Mouse (Mus musculus) forebrain, embryonic 14.5 days (tissue): ENCODE measurements around the gene Prkd3. TPM values are rescaled to one million over a fixed set of nuclear protein-coding genes. Genes with fewer than 3 reads are reported as not detected.

ENCODE experiments used
- ATAC-seq: fragments of 200-750 bp; cut with Nextera tagmentation; 2 replicates; pipeline ENCODE4 v1.8.0; 2017; ENCODE audit warnings: mild to moderate bottlenecking, moderate library complexity
- DNase-seq: peaks from one replicate; pipeline ENCODE4 v3.0.0-alpha.2; 2015; ENCODE audit warnings: low spot score
- H3K27ac ChIP-seq: fragments of 300-500 bp; sonication (generic); 2 replicates; pipeline ENCODE4 v1.5.1; 2014; ENCODE audit warnings: low read depth, mild to moderate bottlenecking, control low read depth, low read length, moderate library complexity
- H3K27me3 ChIP-seq: fragments of 300-500 bp; sonication (generic); replicated peaks from 2 replicates; pipeline ENCODE4 v1.6.1; 2014; ENCODE audit warnings: low read length, control low read depth, mixed read lengths; ENCODE audit not compliant: control insufficient read depth, insufficient read depth
- H3K36me3 ChIP-seq: fragments of 300-500 bp; sonication (generic); 2 replicates; pipeline ENCODE4 v1.6.1; 2014; ENCODE audit warnings: low read length, control low read depth; ENCODE audit not compliant: control insufficient read depth, insufficient read depth
- H3K4me1 ChIP-seq: fragments of 300-500 bp; sonication (generic); 2 replicates; pipeline ENCODE4 v1.6.1; 2014; ENCODE audit warnings: antibody characterized with exemption, low read length, control low read depth; ENCODE audit not compliant: control insufficient read depth, insufficient read depth
- H3K4me2 ChIP-seq: fragments of 300-500 bp; sonication (generic); 2 replicates; pipeline ENCODE4 v1.6.1; 2014; ENCODE audit warnings: mild to moderate bottlenecking, control low read depth, low read length
- H3K4me3 ChIP-seq: fragments of 300-500 bp; sonication (generic); 2 replicates; pipeline ENCODE4 v1.5.1; 2014; ENCODE audit warnings: low read depth, low read length, control low read depth
- H3K9ac ChIP-seq: fragments of 300-500 bp; sonication (generic); 2 replicates; pipeline ENCODE4 v1.6.1; 2014; ENCODE audit warnings: mild to moderate bottlenecking, low read length, control low read depth, moderate library complexity
- H3K9me3 ChIP-seq: fragments of 300-500 bp; sonication (generic); replicated peaks from 2 replicates; pipeline ENCODE4 v1.6.1; 2016; ENCODE audit warnings: low read length, control low read depth, mixed read lengths; ENCODE audit not compliant: control insufficient read depth
- WGBS: fragments of 180-500 bp; shearing (Covaris S2); extraction: QIAGEN DNeasy Blood & Tissue Kit; methylation state at CpG from one replicate; pipeline ENCODE4 v1.1.7; 2014; 5-methylcytosine and 5-hydroxymethylcytosine counted together
- polyA plus RNA-seq: library from polyadenylated mRNA; unstranded; fragments of >200 nt; fragmentation: Nextera tagmentation; extraction: Ambion mirVana; gene quantifications from 2 replicates; pipeline ENCODE4 v1.2.1, GENCODE M21; 2014

Prkd3 gene
- 28.6 and 29.2 TPM in 2 replicates for polyA plus RNA-seq

DNA sequence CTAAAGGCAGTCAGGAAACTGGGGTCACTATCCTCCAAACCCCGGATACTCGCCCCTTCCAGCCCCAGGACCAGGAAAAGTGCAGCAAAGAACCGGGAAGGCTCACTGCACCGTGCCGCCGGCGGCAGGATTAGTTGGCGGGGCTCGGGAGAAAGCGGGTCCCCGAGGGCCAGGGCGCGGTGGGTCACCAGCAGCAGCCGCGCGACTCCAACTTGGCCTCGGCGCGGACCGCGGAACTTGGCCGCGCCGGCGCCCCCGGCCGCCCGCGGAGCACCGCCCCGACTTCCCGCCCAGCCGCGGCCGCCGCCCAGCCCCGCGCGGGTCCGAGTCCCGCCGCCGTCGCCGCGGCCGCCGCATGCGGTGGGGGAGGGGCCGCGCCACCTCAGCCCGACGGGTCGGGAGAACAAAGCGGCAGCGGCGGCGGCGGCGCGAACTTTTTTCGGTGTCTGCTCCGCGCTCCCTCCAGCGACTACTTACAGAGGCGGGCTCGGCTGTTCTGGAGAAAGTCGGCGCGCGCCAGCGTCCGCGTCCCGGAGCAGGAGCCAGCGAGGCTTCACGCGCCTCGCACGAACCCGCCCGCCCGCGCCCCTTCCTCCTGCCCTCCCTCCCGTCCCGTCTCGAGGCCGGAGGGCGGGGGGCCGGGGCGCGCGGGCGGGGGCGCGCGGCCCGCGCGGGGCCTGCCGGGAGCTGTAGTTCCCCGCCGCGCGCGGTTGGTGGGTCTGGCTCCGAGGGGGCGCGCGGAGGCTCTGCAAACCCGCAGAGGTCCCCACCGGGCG is at the start of gene Prkd3:
Gene Prkd3 (minus strand): TSS at position 609 of the 776 bp plus-strand sequence.
- H3K9me3 ChIP-seq, result no peaks in the 10 kb centered on the region
- peaks cover 23% of the 10 kb centered on the region for H3K4me1 ChIP-seq
- DNase-seq, result peak; percentile 81
- peak within 1 kb of the TSS; percentile 82 for H3K27ac ChIP-seq
- ATAC-seq, result peak; percentile 95
- peak within 1 kb of the TSS; percentile 69 for H3K4me2 ChIP-seq
- WGBS, result under 1% methylated on average over 69 of the region's 113 CpGs
- H3K9ac ChIP-seq, result peak within 1 kb of the TSS; percentile 78
- peak within 1 kb of the TSS; percentile 77 for H3K4me3 ChIP-seq
- no peaks in the 10 kb centered on the region for H3K36me3 ChIP-seq
- no peaks in the 10 kb centered on the region; the same call in 1 of the 2 replicates for H3K27me3 ChIP-seq

GRCm38 (mm10) chr17:79069766-79070480 is 49.3 kb upstream of the Prkd3 start:
- no peak for DNase-seq
- 90% methylated on average over 14 of the region's 14 CpGs for WGBS
- no peaks in the 10 kb centered on the region for H3K4me1 ChIP-seq

GRCm38 (mm10) chr17:79069019-79069418 is 48.4 kb upstream of the Prkd3 start:
- WGBS, result 34% methylated on average over 4 of the region's 4 CpGs

More at GRCm38 (mm10) chr17:79069766-79070480, 49.3 kb upstream of the Prkd3 start:
- no peak for ATAC-seq
- H3K27ac ChIP-seq, result no peak overlapping the region
- no peak overlapping the region for H3K9ac ChIP-seq
- no peaks in the 10 kb centered on the region for H3K36me3 ChIP-seq
- no peak overlapping the region for H3K4me3 ChIP-seq
- H3K27me3 ChIP-seq, result no peaks in the 10 kb centered on the region
- H3K4me2 ChIP-seq, result no peak overlapping the region
- H3K9me3 ChIP-seq, result no peaks in the 10 kb centered on the region

GRCm38 (mm10) chr17:79068581-79068980 is 48.0 kb upstream of the Prkd3 start:
- no peaks in the 10 kb centered on the region for H3K27me3 ChIP-seq
- no peak overlapping the region for H3K27ac ChIP-seq
- H3K4me2 ChIP-seq, result no peak overlapping the region
- no peaks in the 10 kb centered on the region for H3K9me3 ChIP-seq
- no peak overlapping the region for H3K4me3 ChIP-seq
- no peak overlapping the region for H3K9ac ChIP-seq
- no peak for DNase-seq
- H3K36me3 ChIP-seq, result no peaks in the 10 kb centered on the region
- no peaks in the 10 kb centered on the region for H3K4me1 ChIP-seq
- no peak for ATAC-seq
- WGBS, result 72% methylated on average over 7 of the region's 7 CpGs

More at GRCm38 (mm10) chr17:79069019-79069418, 48.4 kb upstream of the Prkd3 start:
- H3K27ac ChIP-seq, result no peak overlapping the region
- DNase-seq (no peak), ATAC-seq (no peak)
- no peaks in the 10 kb centered on the region for H3K36me3 ChIP-seq
- no peak overlapping the region for H3K4me2 ChIP-seq
- no peaks in the 10 kb centered on the region for H3K9me3 ChIP-seq
- H3K4me3 ChIP-seq, result no peak overlapping the region
- no peaks in the 10 kb centered on the region for H3K4me1 ChIP-seq
- H3K27me3 ChIP-seq, result no peaks in the 10 kb centered on the region
- H3K9ac ChIP-seq, result no peak overlapping the region

DNA sequence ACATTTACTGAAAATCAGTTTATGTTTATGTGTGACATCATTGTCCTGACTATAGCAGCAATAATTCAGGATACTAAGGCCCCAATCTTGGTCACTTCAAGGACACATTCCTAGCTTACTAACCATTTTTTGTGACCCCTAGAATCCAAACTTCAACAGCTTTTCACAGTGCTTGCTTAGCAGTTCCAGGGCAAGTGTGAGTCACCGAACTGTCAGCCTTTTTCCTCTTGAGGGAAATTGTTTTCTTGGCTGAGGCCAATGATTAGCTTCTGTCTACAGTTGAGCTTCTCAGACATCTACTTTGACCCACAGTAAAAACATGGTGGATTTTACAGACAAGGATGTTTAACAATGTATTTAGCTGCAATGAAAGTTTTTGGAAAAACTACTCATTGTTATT is 43.6 kb upstream of the Prkd3 start:
- Histone ChIP-seq H3K4me1 (no peaks in the 10 kb centered on the region), H3K9ac (no peak overlapping the region), H3K27me3 (no peaks in the 10 kb centered on the region), H3K9me3 (no peaks in the 10 kb centered on the region), H3K36me3 (no peaks in the 10 kb centered on the region), H3K4me3 (no peak overlapping the region), H3K4me2 (no peak overlapping the region), H3K27ac (no peak overlapping the region)
- WGBS, result 85% methylated on average over 1 of the region's 1 CpGs
- ATAC-seq, result no peak
- no peak for DNase-seq

GRCm38 (mm10) chr17:79060221-79060620 is 39.6 kb upstream of the Prkd3 start:
- no peaks in the 10 kb centered on the region for H3K27me3 ChIP-seq
- H3K4me2 ChIP-seq, result no peak overlapping the region
- ATAC-seq, result no peak
- H3K4me3 ChIP-seq, result no peak overlapping the region
- no peak overlapping the region for H3K27ac ChIP-seq
- no peak for DNase-seq
- 67% methylated on average over 5 of the region's 5 CpGs for WGBS
- H3K9me3 ChIP-seq, result no peaks in the 10 kb centered on the region
- no peaks in the 10 kb centered on the region for H3K36me3 ChIP-seq
- H3K9ac ChIP-seq, result no peak overlapping the region
- no peaks in the 10 kb centered on the region for H3K4me1 ChIP-seq

DNA sequence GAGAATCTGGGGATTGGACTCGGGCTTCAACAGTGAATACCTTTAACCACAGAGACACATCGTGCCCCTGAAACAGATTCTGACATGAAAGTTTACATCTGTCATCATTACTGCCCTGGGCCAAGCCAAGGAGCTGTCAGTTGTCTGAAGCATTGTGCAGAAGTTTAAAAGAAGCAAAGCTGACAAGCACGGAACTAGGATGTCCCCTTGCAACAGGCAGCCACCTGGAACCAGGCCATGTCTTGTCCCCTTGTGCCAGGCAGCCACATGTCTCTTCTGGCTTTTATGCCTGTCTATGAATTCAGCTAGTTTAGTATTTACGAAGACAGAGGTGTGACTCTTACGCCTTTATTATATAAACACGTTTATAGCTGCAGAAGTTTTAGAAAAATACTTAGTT is 37.7 kb upstream of the Prkd3 start:
- no peaks in the 10 kb centered on the region for H3K4me1 ChIP-seq
- DNase-seq, result no peak
- no peak overlapping the region for H3K4me2 ChIP-seq
- H3K9me3 ChIP-seq, result no peaks in the 10 kb centered on the region
- no peaks in the 10 kb centered on the region for H3K27me3 ChIP-seq
- 77% methylated on average over 6 of the region's 6 CpGs for WGBS
- no peaks in the 10 kb centered on the region for H3K36me3 ChIP-seq
- no peak overlapping the region for H3K4me3 ChIP-seq
- no peak overlapping the region for H3K27ac ChIP-seq
- ATAC-seq, result no peak
- H3K9ac ChIP-seq, result no peak overlapping the region

DNA sequence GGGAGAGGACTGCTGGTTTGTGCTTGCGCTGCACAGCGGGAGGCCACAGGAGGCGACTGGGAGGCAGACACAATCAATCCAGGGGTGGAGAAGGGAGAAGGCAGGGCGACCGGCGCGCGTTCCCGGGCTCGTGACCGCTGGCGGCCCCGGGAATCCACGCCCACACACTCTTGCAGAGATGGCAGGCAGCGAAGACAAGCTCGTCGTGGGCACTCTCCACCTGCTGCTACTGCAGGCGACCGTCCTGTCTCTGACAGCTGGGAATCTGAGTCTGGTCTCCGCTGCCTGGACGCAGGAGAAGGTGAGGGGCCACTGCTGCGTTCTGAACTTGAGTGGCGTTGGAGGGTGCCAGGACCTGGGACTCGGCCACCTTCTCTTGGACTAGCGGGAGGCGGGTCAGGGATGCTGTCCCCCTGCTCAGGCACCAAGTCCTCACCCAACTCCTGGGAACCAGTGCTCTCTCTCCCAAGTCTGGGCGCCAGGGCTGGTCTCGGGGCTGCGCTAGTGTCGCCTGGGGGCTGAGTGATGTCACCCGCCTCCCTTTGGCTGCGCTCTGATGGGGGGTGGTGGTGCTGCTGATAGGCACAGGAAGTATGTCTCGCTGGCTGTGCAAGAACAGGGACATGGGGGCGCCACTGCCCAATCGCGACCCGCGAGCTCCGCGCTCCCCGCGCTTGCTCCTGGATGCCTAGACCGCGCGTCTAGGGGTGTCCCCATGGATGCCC is 31.6 kb upstream of the Prkd3 start:
- Histone ChIP-seq H3K27ac (0 out of 2 replicates have a peak overlapping the region, but pooled peaks have one; percentile 5), H3K36me3 (no peaks in the 10 kb centered on the region), H3K4me1 (no peaks in the 10 kb centered on the region), H3K4me2 (peak overlapping the region; percentile 86), H3K4me3 (peak overlapping the region; percentile 55), H3K9me3 (no peaks in the 10 kb centered on the region), H3K27me3 (no peaks in the 10 kb centered on the region), H3K9ac (peak overlapping the region; percentile 62)
- ATAC-seq (peak; percentile 95), DNase-seq (peak; percentile 77)
- 1% methylated on average over 45 of the region's 45 CpGs for WGBS
